Comparison of ENCODE assay signal across 8 mouse cellular contexts in genomic region chr9:109054712-109055111, GRCm38 (mm10). TPM values are rescaled to one million over a fixed set of nuclear protein-coding genes. Genes with fewer than 3 reads are reported as not detected.
DNase-seq lines count a peak whose midpoint lies in the region; ATAC-seq lines count a peak whose summit lies in the region.

No protein-coding gene starts in this region.

- DNase-seq in Muller cell, postnatal 12 days (ENCODE audit: inconsistent ontology term): peak; percentile 72
- peak; percentile 58 for DNase-seq in c-Kit-positive CD71-positive TER-119-negative erythroid progenitor cells, embryonic 14.5 days (ENCODE audit: low read depth)
- DNase-seq in forelimb bud, embryonic 11.5 days (ENCODE audit: low read depth, low spot score): peak; percentile 55
- peak; percentile 47 for DNase-seq in hindbrain, embryonic 11.5 days (ENCODE audit: low spot score)
- DNase-seq in layer of hippocampus, postnatal 10 days (ENCODE audit: low spot score in 2 of 2): peak; percentile 48 to 64
- DNase-seq in lung, postnatal 25 days (ENCODE audit: low spot score): peak; percentile 90
- DNase-seq in right cerebral cortex, adult 2 months (ENCODE audit: low spot score in 2 of 2): peak; percentile 74 to 81

- H3K9ac ChIP-seq in hindbrain, embryonic 11.5 days (ENCODE audit: low read depth, low read length): no peak overlapping the region

- H3K4me2 ChIP-seq in hindbrain, embryonic 11.5 days (replicated peaks; ENCODE audit: low read depth, low read length): peak overlapping the region; percentile 1; the same call in 1 of the 2 replicates

- WGBS in hindbrain, embryonic 11.5 days: 11% methylated on average over 7 of the region's 7 CpGs

- peaks cover 2% of the 10 kb centered on the region; the same call in 1 of the 2 replicates for H3K4me1 ChIP-seq in hindbrain, embryonic 11.5 days (replicated peaks; ENCODE audit: control insufficient read depth, insufficient read depth, low read length)

- peak; percentile 39; the same call in 1 of the 2 replicates for ATAC-seq in hindbrain, embryonic 11.5 days (ENCODE audit: low FRiP score)
- ATAC-seq in erythroid progenitor cell, adult 5-6 weeks (replicated peaks; ENCODE audit: low FRiP score, poor library complexity, severe bottlenecking): no peak

- peak overlapping the region; percentile 0; the same call in 1 of the 2 replicates for H3K4me3 ChIP-seq in hindbrain, embryonic 11.5 days (ENCODE audit: low read depth, low read length)

- H3K9me3 ChIP-seq in hindbrain, embryonic 11.5 days (ENCODE audit: control insufficient read depth, low read length): no peaks in the 10 kb centered on the region

- H3K27me3 ChIP-seq in hindbrain, embryonic 11.5 days (ENCODE audit: control insufficient read depth, insufficient read depth, low read length): no peaks in the 10 kb centered on the region

- H3K36me3 ChIP-seq in hindbrain, embryonic 11.5 days (ENCODE audit: control insufficient read depth, insufficient read depth, low read length): peaks cover 8% of the 10 kb centered on the region; the same call in 1 of the 2 replicates

- H3K27ac ChIP-seq in hindbrain, embryonic 11.5 days (ENCODE audit: low read depth, low read length): no peak overlapping the region

RNA-seq across cellular contexts. Expression of gene Trex1, which starts 4.8 kb away (rescaled TPM):
- 7.5 and 9.7 TPM in 2 replicates for polyA plus RNA-seq in hindbrain, embryonic 11.5 days (2014; fragmentation: Nextera tagmentation; extraction: Ambion mirVana)
- 10 to 100 TPM; 11.9 to 13.2 TPM for total RNA-seq in layer of hippocampus, postnatal 10 days (2021)
- 11.5 and 17.6 TPM in 2 replicates for total RNA-seq in erythroid progenitor cell, adult 5-6 weeks (2015; ENCODE audit: low replicate concordance)
- total RNA-seq in erythroid progenitor cell, adult 5-6 weeks (2017; ENCODE audit: low replicate concordance): 0.26 and 0.76 TPM in 2 replicates

RNA-seq across cellular contexts. Expression of gene Shisa5, which starts 16.3 kb away (rescaled TPM):
- polyA plus RNA-seq in hindbrain, embryonic 11.5 days (2014; fragmentation: Nextera tagmentation; extraction: Ambion mirVana): 33.4 and 34.1 TPM in 2 replicates
- 10 to 100 TPM; 37.7 to 47.2 TPM for total RNA-seq in layer of hippocampus, postnatal 10 days (2021)
- total RNA-seq in erythroid progenitor cell, adult 5-6 weeks (2015; ENCODE audit: low replicate concordance): 13.8 and 40.4 TPM in 2 replicates
- total RNA-seq in erythroid progenitor cell, adult 5-6 weeks (2017; ENCODE audit: low replicate concordance): 44.5 and 87.6 TPM in 2 replicates

RNA-seq across cellular contexts. Expression of gene Atrip, which starts 19.2 kb away (rescaled TPM):
- polyA plus RNA-seq in hindbrain, embryonic 11.5 days (2014; fragmentation: Nextera tagmentation; extraction: Ambion mirVana): 26.0 TPM in 2 replicates
- total RNA-seq in layer of hippocampus, postnatal 10 days (2021): 10 to 100 TPM; 28.5 to 29.9 TPM
- 3.4 and 6.5 TPM in 2 replicates for total RNA-seq in erythroid progenitor cell, adult 5-6 weeks (2015; ENCODE audit: low replicate concordance)
- total RNA-seq in erythroid progenitor cell, adult 5-6 weeks (2017; ENCODE audit: low replicate concordance): 11.0 and 12.6 TPM in 2 replicates

RNA-seq across cellular contexts. Expression of gene Ccdc51, which starts 27.6 kb away (rescaled TPM):
- polyA plus RNA-seq in hindbrain, embryonic 11.5 days (2014; fragmentation: Nextera tagmentation; extraction: Ambion mirVana): 11.0 and 12.3 TPM in 2 replicates
- total RNA-seq in layer of hippocampus, postnatal 10 days (2021): 1 to 10 TPM; 6.1 to 7.3 TPM
- total RNA-seq in erythroid progenitor cell, adult 5-6 weeks (2015; ENCODE audit: low replicate concordance): 2.9 and 5.0 TPM in 2 replicates
- total RNA-seq in erythroid progenitor cell, adult 5-6 weeks (2017; ENCODE audit: low replicate concordance): 2.6 and 5.5 TPM in 2 replicates

RNA-seq across cellular contexts. Expression of gene Tma7, which starts 27.7 kb away (rescaled TPM):
- 756 and 774 TPM in 2 replicates for polyA plus RNA-seq in hindbrain, embryonic 11.5 days (2014; fragmentation: Nextera tagmentation; extraction: Ambion mirVana)
- total RNA-seq in layer of hippocampus, postnatal 10 days (2021): 100 to 1,000 TPM; 331 to 333 TPM
- 106 and 281 TPM in 2 replicates for total RNA-seq in erythroid progenitor cell, adult 5-6 weeks (2015; ENCODE audit: low replicate concordance)
- 31.5 and 73.0 TPM in 2 replicates for total RNA-seq in erythroid progenitor cell, adult 5-6 weeks (2017; ENCODE audit: low replicate concordance)
